Mouse (Mus musculus) cerebellum, adult 2 months (tissue): ENCODE measurements at regions not wholly inside any gene's neighbourhood (a gene's known extent, or its start where the extent isn't known, plus 50 kb on each side); places are given as distances from the start of the nearest gene placed in this dataset.

Source experiments
- CTCF ChIP-seq: fragments of 200-500 bp; IDR thresholded peaks from 2 replicates; pipeline ENCODE4 v1.5.1; 2011; ENCODE audit warnings: low read depth, mild to moderate bottlenecking, control low read depth, low read length, moderate library complexity, borderline replicate concordance; ENCODE audit not compliant: insufficient read depth
- POLR2A ChIP-seq: fragments of 200-500 bp; IDR thresholded peaks from 2 replicates; pipeline ENCODE4 v1.6.1; 2011; ENCODE audit warnings: low read length, control low read depth, borderline replicate concordance; ENCODE audit not compliant: insufficient read depth

GRCm38 (mm10) chr1:80899281-80899680 is 141.0 kb upstream of the Dock10 start:
- TF ChIP-seq CTCF = no peak
- no peak for TF ChIP-seq POLR2A
